Mouse (Mus musculus) bone marrow, adult 2 months (tissue): ENCODE measurements around the gene Tmprss3.

Source experiments
- CTCF ChIP-seq: fragments of 200-500 bp; IDR thresholded peaks from 2 replicates; pipeline ENCODE4 v1.5.1; 2011; ENCODE audit warnings: low read length, control low read depth; ENCODE audit not compliant: control insufficient read depth, insufficient read depth
- POLR2A ChIP-seq: fragments of 200-500 bp; IDR thresholded peaks from 2 replicates; pipeline ENCODE4 v1.6.1; 2011; ENCODE audit warnings: low read depth, mild to moderate bottlenecking, control low read depth, low read length, borderline replicate concordance; ENCODE audit not compliant: control insufficient read depth

- TF ChIP-seq CTCF = no peak
- no peak for TF ChIP-seq POLR2A
Measured at GRCm38 (mm10) chr17:31181490-31181889, 17.3 kb downstream of the Tmprss3 start.
